Mouse (Mus musculus): Measurements from ENCODE around the gene Fkbp9.

GRCm38 (mm10) chr6:56835532-56835931, 3.7 kb downstream of the Fkbp9 start:
- TF ChIP-seq EP300 (IDR thresholded peaks at IDR 0.05) (no peak), CTCF (IDR thresholded peaks at IDR 0.05) (peak; percentile 30)

All from lung, postnatal 0 days (tissue).